Mouse (Mus musculus): ENCODE data around the gene Dok5.
A peak's percentile ranks its signal among the peaks of the same experiment; 100 is the strongest.

Dok5 gene

DNA sequence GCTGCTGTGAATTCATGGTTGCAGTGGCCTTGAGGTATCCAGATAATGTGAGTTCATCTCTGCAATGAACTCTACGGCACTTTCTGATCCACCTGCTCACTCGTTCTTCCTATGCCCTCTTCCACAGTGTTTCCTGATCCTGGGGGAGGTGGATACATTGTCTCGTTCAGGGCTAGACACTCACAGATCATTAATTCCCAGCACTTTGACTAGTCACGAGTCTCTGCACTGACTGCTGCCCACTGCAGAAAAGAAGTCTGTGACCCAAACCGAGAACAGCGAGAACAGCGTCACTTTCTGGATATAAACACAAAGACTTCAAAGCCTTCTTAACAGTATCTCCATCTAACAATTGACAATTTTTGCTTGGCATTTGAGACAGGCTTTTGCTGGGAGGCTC lies 125.9 kb downstream of the Dok5 start:
- DNase-seq (ENCODE audit: low read depth, low spot score): no peak

DNA sequence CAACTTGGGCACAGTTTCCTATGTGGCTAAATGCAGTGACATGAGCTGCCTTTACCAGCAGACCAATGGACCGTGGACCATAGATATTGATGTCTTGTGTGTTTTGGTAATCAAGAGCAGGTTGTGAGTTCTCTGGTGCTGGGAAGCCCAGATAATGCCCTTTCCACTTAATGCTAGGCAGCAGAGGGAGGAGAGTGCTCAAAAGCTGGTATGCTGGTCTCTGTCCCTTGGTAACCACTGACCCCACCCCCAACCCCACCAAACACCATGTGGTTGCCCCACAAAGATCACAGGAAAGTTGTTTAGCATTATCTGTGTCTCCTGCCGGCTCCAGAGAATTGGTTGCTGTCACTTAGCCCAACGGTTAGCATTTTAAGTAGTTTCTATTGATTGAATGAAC lies 127.0 kb downstream of the Dok5 start:
- no peak for DNase-seq (ENCODE audit: low read depth, low spot score)

DNA sequence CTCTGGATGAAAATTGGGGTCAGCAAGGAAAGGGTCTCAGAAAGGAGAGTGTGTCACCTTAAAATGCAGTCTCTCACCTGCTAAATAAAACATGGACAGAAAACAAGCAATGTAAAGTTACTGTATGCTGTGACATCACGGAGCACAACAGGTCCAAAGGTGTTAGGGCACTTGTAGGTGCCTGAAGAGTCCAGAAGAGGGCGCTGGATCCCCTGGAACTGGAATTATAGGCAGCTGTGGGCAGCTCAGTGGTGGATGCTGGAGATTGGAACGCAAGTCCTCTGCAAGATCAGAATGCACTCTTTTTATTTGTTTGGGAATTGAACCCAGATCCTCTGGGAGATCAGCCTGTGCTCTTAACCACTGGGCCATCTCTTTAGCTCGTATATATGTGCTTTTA lies 129.0 kb downstream of the Dok5 start:
- DNase-seq (ENCODE audit: low read depth, low spot score): no peak

DNA sequence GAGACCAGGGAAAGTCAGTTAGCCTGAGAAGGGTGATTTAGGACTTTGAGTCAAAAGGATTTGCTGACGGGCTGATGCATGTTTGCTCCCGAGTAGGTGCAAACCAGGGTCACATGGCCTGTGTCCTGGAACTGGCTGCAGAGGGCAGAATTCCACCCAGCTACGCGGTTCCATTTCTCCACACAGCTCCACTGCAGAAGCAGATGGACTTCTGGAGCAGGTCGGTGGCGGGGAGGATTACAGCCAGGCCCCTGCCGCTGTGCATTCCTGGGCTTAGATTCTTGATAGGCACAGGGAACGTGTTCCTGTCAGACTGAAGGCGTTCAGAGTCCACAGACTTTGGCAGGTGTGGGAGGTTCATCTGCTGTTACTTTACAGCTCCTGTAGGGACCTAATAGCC lies 131.2 kb downstream of the Dok5 start:
- DNase-seq (ENCODE audit: low read depth, low spot score): no peak

DNA sequence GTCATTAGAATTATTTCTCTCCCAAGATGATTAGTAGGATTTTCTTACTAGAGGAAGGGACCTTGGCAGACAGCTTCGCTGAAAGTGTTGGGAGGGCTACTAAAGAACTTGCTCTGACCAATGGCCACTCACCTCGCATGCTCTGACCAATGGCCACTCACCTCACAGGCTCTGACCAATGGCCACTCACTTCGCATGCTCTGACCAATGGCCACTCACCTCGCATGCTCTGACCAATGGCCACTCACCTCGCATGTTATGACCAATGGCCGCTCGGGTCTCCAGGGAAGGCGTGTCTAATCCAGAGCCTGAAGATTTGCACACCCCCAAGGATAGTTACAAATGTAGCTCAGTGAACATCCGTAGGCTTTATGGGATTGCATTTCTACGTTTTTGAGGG lies 131.6 kb downstream of the Dok5 start:
- DNase-seq (ENCODE audit: low read depth, low spot score): no peak

DNA sequence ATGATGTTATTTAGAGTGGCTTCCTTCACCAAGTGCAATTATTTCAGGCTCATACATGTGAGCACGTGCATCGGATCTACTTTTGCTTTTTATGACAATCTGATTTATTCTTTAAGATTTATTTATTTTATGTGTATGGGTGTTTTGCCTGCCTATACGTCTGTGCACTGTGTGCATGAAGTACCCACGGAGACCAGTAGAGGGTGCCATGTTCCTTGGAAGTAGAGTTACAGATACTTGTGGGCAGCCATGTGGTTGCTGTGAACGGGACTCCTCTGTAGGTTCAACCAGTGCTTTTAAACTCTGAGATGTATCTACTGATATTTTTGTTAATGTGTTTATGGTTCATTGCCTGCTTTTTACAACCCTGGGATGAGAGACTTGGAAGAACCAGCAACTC lies 132.4 kb downstream of the Dok5 start:
- DNase-seq (ENCODE audit: low read depth, low spot score): no peak

DNA sequence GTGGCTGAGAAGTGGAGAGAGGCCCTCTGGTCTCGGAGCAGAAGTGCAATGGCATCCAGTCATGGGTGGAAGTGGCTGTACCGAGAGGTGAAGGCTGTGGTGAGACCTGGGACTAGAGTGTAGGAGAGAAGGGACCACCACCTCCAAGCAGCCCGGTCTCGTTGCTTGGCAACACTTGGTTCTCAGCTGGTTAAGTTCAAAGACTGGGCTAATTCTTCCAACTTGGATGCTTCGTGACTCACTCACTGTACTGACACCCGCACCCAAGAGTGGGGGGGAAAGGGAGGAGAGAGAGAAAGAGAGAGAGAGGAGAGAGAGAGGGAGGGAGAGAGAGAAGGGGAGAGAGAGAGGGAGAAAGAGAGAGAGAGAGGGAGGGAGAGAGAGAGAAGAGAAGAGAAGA lies 133.2 kb downstream of the Dok5 start:
- no peak for DNase-seq (ENCODE audit: low read depth, low spot score)

DNA sequence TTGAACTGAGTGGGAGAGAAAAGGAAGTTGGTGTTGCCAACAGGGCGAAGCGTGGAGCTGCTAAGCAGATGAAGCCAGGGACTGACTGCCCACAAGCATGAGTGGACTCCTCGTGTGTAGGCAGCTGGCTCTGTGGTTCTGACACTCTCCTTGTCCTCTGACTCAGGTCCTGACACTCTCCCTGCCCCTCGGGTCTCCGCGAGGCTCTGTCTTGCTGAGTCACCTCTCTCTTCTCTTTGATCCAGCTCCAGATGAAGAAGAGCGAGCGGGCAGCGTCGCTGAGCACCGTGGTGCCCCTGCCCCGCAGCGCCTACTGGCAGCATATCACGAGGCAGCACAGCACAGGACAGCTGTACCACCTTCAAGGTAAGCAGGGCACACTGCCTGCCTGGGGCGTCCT lies 139.0 kb downstream of the Dok5 start:
- no peak for DNase-seq (ENCODE audit: low read depth, low spot score)

DNA sequence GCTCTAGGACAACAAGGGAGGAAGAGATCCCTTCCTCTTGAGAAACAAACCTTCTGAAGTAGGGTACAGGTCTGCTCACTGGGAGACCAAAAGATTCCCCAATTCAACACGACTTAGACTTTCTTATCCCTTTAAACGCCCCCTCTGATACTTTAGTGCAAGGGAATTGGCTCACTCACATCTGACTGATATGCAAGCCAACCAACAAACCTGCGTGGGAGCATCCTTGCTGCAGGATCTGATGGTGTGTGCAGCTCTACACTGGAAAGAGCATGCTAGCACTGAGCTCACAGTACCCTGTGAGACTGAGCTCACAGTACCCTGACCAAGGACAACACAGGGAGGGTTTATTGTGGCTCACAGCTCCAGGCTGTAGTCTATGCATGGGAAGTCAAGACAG lies 139.9 kb downstream of the Dok5 start:
- DNase-seq (ENCODE audit: low read depth, low spot score): no peak

DNA sequence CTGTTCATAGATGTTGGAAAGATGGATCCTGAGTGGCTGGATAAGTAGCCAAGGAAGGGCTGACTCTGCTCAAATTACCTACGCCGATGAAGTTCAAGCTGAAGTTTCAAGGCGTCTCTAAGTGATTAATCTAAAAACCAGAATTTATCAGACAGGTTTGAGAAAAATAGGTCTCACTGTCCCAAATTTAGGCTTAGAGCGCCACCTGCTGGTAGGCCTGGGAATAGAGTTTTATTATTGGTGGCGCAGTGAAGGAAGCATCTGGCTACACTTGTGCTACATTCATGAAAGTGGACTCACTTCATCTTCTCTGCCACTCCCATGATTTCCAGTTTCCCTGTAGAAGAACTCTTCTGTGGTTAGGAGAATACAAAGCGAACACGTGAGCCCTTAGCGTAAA lies 141.8 kb downstream of the Dok5 start:
- peak; percentile 56 for DNase-seq (ENCODE audit: low read depth, low spot score)

DNA sequence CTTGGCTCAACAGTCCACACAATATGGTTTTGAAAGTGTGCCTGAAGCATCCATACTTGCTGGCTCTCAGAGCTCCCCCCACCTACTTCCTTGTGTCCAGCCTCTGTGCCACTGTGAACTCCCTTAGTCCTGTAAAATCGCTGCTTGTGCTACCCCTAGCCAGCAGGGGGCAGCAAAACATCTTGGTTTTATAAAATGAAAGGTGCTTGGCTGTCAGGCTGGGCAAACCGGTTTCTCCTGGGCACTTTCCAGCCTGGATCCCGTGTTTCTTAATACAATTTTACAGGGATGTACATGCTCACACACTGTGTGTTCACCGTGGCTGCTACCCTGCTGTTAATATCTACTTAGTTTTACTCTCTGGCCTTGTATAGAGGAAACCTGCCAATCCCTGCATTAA lies 145.9 kb downstream of the Dok5 start:
- DNase-seq (ENCODE audit: low read depth, low spot score): peak; percentile 53

DNA sequence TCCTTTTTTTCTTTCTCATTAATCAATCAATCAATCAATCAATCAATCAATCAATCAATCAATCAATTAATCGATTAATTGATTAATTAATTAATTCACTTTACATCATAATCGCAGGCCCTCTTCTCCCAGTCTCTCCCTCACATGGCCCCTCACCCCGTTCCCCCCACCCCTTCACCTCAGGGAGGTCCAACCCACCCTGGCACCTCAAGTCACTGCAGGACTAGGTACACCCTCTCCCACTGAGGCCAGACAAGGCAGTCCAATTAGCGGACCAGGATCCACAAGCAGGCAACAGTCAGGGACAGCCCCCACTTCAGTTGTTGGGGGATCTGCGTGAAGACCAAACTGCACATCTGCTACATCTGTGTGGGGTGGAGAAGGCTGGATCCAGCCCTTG lies 146.3 kb downstream of the Dok5 start:
- DNase-seq (ENCODE audit: low read depth, low spot score): no peak

DNA sequence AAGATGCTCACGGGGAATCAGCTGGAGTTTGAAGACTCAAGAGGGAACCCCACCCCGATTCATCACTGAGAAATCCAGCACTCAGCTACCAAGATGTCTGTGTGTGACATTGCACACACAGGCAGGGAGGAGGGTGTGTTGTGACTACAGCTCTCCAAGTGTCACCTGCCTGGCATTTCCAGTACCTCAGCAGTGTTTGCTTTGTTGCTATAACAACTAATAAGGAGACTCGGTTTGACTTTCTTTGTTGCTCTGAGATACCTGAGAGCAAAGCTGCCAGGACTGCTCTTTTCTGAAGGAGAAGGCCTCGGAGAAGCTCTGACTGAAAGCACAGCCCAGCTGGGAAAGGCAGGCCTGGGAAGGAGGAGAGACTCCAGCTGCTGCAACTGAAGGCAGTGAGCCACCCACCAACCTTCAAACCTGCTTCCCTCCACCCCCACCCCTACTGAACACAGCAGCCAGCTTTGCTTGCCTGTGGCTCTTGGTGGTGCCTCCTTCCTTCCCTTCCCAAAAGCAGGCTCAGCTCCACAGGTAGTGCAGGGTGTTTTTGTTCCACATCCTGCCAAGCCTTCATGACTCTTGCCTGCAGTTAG lies 152.7 kb downstream of the Dok5 start:
- DNase-seq (ENCODE audit: low read depth, low spot score): no peak

DNA sequence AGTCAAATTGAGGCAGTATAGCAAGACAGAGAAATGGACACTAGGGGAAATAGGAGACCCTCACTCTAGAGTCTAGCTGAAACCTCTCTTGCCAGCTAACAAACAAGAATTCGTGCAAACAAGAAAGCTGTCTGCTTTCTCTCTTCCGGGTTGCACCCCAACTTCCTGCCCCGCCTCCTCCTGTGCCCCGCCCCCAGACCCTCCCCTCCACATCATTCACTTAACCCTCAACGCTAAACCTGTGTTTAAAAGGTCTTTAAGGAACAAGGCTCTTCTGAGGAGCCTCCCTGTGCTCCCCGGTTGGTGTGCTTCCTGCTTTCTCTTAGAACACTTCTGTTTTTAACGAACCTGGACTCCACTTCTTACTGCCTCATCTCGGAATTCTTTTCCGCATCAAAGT lies 156.4 kb downstream of the Dok5 start:
- no peak for DNase-seq (ENCODE audit: low read depth, low spot score)

DNA sequence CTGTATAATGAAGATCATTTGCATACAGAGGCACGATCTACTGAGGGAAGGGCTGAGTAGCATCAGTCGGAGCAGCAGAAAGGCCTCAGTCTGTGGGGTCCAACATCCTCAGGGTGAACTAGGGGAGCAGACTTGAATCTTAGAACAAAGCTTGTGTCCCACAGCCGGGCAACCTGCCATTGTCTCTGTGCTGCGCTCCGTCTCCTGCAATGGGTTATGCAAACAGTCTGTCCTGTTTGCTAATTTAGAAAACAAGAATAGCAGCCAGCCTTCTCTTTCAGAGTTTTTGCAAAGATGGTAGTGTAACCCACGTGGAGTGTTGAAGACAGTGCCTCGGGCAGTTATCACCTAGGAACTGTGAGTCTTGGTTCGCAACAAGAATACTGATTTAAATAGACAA lies 163.5 kb downstream of the Dok5 start:
- no peak for DNase-seq (ENCODE audit: low read depth, low spot score)

DNA sequence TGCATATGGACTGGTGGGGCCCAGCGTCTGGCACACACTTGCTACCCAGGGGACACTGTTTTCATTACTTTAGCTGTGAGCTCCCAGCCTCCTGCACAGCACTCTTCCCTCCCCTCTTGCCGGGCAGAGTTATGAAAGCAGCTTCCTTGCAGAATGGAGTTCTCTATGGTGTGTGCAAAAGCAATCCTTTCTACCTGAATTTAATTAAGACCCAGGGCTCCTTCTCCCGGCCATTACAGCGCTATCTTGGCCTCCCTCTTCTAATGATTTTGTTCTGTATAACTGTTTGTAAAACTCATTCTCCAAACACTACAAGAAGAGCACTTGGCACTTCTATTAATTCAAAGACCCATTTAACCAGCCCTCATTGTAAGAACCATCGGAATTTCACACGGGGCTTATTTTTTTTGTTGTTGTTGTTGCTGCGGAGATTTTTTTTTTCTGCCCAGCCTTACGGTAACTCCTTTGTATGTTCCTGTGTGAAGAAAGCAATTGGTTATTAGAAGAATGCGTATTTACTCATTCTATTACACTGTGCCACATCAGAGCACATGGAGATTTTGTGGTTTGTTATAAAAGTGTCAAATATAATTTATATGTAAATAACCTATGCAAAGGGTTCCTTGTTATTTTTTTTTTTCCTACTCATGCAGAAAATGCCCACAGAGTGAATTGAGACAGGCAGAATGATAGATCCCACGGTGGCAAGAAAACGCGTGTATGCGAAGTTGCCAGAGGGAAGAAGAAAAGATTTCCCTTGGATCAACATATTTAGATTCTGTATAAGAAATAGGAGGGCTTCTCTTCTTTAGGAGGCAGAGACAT lies 170.8 kb downstream of the Dok5 start:
- DNase-seq (ENCODE audit: low read depth, low spot score): no peak

DNA sequence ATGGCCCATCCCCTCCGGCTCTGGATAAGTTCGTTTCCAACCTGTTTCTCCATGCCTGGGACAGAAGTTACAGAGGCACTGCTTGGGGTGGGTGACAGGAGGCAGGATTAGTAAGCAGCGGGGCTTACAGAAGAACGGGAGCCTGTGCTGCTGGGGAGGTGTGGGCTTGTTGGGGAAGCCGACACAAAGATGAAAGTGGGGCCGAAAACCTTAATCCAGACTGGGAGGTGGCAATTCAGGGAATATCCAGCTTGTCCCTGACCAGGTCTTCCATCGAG lies 171.4 kb downstream of the Dok5 start:
- DNase-seq (ENCODE audit: low read depth, low spot score): no peak

DNA sequence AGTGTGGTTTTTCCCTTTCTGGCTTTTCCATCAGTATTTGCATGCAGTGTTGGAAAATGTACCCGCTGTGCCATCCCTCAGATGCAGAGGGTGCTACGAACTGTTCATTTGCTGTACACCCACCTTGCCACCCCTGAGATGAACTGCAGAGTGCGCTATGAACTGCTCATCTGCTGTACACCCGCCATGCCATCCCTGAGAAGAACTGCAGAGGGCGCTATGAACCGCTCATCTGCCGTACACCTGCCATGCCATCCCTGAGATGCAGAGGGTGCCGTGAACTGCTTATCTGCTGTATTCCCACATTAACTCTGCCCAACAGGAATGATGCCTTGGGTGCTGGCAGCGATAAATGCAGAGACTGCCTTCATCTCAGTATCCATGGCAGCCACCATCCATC lies 171.8 kb downstream of the Dok5 start:
- DNase-seq (ENCODE audit: low read depth, low spot score): no peak

DNA sequence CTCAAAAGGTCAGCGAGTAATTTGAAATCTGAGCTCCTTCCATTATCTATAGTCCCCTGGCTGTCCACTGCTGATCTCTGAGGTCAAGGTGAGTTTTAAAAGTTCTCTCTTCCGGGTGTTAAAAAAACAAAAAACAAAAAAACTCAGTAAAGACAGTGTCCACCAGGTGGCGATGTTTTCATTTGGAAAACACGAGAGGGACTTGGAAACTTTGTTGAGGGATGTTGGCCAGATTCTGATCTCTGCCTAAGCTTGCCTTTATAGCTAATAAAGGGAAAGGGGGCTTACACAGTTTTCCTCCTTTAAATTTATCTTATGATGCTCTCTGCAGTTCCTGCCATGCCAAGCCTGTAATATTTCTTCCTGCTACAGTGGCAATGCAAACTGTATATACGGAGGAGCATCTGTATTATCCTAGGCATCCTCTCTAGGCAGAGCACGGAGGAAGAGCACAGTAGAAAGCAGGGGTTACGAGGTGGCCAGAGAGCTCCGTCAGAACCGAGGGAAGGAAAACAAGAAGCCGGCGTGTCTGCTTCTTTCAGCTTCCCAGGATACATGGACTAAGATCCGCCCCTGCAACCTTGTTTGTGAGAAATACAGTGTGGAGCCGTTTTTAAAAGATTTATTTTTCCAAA lies 181.1 kb downstream of the Dok5 start:
- DNase-seq (ENCODE audit: low read depth, low spot score): no peak

DNA sequence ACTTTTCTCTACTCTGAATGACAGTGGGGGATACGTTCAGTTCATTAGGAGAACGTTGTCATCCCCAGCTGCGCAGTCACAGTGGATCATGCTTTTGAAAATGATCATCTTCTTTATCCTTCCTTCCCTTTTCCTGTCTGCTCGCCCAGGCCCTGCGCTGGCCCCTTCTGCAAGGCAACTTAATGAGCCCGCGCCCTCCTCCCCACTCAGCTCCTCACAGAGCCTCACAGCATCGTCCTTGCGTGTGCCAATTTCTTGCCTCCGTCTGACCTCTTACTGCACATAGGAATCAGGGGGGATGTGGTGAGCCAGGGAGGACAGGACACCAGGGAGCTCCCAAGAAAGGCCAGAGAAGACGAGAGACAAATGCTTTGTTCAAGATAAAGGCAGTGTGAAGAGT lies 182.3 kb downstream of the Dok5 start:
- no peak for DNase-seq (ENCODE audit: low read depth, low spot score)

DNA sequence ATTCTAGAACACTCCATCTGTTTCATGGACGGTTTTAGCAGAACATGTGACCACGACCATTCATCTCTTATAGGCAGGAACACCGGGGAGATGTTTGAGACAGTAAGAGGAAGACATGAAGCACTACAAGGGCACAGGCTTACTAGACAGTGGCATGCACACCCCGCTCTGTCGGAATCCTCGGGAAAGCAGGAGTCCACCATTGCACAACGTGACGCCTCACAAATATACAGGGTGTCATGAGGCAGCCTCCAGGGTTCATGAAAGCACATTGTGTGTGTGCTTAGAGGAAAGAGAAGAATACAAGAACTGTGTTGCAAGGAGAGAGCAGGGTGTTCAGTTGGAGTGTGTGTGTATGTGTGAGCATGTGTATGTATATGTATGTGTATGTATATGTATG lies 184.0 kb downstream of the Dok5 start:
- no peak for DNase-seq (ENCODE audit: low read depth, low spot score)

DNA sequence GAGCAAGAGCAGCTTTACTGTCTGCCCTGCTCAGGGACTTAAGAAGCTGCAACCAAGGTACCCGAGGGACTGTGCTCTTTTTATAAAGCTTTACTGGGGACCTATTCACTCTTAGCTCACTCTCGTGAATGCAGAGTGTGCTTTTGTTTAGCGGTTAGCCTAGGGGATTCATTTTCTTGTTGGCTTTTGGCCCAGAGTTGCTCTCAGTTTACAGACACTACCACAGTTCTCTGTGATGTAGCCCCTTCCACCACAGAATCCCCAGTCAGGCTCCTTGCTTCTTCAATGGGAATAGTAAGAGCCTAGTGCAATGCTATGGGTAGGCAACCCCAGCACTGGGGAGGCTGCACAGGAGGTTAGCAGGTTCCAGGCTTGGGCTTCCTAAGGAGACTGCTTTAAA lies 190.7 kb downstream of the Dok5 start:
- DNase-seq (ENCODE audit: low read depth, low spot score): no peak

DNA sequence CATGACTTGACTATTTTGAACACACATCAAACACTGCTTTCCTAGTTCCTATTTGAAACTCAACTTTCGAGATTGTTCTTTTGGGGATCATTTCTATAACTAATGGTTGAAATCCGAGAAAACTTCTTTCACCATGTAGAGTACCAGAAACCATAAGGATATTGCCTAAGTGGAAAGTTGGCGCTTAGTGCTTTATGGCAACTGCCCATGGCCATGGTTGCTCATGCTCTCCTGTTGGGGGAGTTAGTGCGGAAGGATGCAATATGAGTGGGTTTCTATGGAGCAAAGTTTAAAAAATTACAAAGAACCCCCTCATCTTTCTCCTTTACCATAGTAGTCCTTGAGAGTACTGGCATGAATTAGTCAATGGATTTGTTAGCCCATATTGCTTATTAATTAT lies 192.5 kb downstream of the Dok5 start:
- DNase-seq (ENCODE audit: low read depth, low spot score): no peak

DNA sequence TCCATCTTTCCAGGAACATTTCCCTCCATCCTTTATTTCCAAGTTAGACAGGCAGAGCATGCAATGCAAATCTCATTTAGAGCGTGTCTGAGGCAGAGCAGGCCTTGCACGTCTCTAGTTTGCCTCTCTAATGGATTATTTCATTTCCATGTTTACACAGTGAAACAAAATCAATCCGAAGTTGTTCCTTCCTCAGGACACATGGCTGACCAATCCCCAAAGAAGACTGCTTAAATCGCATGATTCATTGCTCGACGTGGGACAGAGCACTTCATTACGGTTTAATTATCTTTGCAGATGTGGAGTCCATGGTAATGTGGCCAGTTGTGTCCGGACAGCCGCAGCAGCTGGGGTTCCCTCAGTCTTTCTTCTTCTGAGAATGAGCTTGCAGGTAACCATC lies 194.6 kb downstream of the Dok5 start:
- no peak for DNase-seq (ENCODE audit: low read depth, low spot score)

Measured in CD4-positive, CD25-positive, alpha-beta regulatory T cell, adult 2 months (primary cell).